Mouse (Mus musculus): ENCODE results near the gene Eif4a1. TPM values are rescaled to one million over a fixed set of nuclear protein-coding genes. Genes with fewer than 3 reads are reported as not detected.
A peak's percentile ranks its signal among the peaks of the same experiment; 100 is the strongest.

The Eif4a1 gene
- polyA plus RNA-seq, 1 experiment from 2014 or later: 203 TPM

DNA sequence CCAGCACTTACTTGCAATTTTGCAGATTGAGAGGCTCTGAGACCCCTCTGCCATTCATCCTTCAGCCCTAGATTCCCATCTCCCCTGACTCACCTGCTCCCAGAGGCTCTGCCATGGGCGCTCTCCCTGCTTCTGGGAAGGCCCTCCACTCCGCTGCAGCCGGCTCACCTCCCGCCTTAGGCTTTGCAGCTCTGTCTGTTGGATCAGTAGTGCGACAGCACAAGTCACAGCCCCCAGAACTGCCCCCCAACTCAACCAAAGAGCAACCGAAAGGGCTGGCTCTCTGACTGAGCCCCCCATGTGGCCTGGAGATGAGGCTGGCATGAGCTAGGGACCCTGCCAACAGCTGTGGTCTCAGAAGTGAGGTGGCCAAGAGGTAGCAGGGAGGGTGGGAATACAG is 12.7 kb upstream of the Eif4a1 start:
- TF ChIP-seq CTCF (IDR thresholded peaks at IDR 0.05; ENCODE audit: low read depth) (no peak), EP300 (IDR thresholded peaks at IDR 0.05; ENCODE audit: low read depth) (no peak)
- Histone ChIP-seq H3K9me3 (ENCODE audit: low read length) (no peaks in the 10 kb centered on the region), H3K27ac (ENCODE audit: low read depth) (peak overlapping the region; percentile 82), H3K27me3 (ENCODE audit: insufficient read depth, low read length) (no peaks in the 10 kb centered on the region), H3K4me2 (ENCODE audit: low read depth, low read length) (peak overlapping the region; percentile 50; the same call in 1 of the 2 replicates), H3K9ac (replicated peaks) (peak overlapping the region; percentile 34; the same call in 1 of the 2 replicates), H3K4me3 (ENCODE audit: low read depth, low read length) (no peak overlapping the region), H3K36me3 (replicated peaks; ENCODE audit: insufficient read depth, low read length) (no peaks in the 10 kb centered on the region), H3K4me1 (ENCODE audit: insufficient read depth) (peaks cover 40% of the 10 kb centered on the region)
- DNase-seq: no peak
- ATAC-seq: no peak
- 80% methylated on average over 6 of the region's 6 CpGs for WGBS (ENCODE audit: insufficient replicate concordance)

DNA sequence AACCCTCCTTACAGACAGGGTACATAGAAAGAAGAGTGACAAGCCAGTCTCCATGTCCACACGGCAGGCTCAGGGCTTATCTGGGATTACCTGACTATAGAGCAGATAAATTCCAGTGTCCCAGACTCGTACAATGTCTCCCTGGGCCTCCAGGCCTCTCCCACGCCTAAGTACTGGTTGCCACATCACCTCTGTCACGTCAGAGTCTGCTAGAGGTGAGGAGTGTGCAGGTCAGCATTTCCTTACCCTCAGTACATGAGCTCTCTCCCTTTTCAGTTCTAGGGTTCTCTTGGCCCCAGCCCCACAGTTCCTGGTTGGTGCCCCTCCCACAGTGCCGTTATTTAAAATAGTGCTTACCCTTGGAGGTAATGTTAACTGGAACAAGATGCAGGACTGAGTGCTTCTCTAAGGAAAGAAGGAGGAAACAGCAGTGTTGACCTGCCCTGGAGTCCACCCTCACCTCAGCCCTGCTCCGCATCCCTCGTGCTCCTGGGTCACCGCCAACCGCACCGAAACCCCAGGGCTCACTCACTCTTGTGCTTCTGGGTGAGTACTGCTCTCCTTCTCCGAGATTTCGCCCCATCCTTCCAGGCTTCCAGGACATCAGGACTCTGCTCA is 12.0 kb upstream of the Eif4a1 start:
- Histone ChIP-seq H3K27ac (ENCODE audit: low read depth) (peak overlapping the region; percentile 22; the same call in 1 of the 2 replicates), H3K9ac (replicated peaks) (peak overlapping the region; percentile 26; the same call in 1 of the 2 replicates)
- no peak for ATAC-seq

DNA sequence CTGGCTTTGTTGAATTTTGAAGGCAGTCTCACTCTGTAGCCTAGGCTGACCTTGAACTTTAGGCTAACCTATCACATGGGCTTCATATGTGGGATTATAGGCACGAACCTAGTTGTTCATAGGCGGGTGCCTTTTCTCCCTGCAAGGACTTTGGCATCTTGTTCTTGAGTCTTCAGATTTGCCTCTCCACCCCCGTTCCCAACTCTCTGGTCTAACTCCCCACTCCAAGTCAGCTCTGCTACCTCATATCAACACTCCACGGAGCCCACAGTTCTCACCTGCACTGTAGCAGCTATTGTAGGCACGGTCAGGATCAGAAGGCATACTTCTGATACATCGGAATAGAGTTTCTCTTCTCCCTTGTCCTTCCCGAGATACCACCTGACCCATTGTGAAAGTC is 11.4 kb upstream of the Eif4a1 start:
- no peak overlapping the region for H3K4me2 ChIP-seq (ENCODE audit: low read depth, low read length)
- WGBS (ENCODE audit: insufficient replicate concordance): 71% methylated on average over 7 of the region's 7 CpGs
- no peaks in the 10 kb centered on the region for H3K9me3 ChIP-seq (ENCODE audit: low read length)
- ATAC-seq: no peak
- no peak overlapping the region for H3K27ac ChIP-seq (ENCODE audit: low read depth)
- no peaks in the 10 kb centered on the region for H3K36me3 ChIP-seq (replicated peaks; ENCODE audit: insufficient read depth, low read length)
- TF ChIP-seq CTCF (IDR thresholded peaks at IDR 0.05; ENCODE audit: low read depth) (no peak), EP300 (IDR thresholded peaks at IDR 0.05; ENCODE audit: low read depth) (no peak)
- H3K27me3 ChIP-seq (ENCODE audit: insufficient read depth, low read length): no peaks in the 10 kb centered on the region
- peaks cover 40% of the 10 kb centered on the region for H3K4me1 ChIP-seq (ENCODE audit: insufficient read depth)
- DNase-seq: no peak
- H3K9ac ChIP-seq (replicated peaks): no peak overlapping the region
- H3K4me3 ChIP-seq (ENCODE audit: low read depth, low read length): no peak overlapping the region

More for the DNA sequence above, 12.0 kb upstream of the Eif4a1 start:
- TF ChIP-seq EP300 (IDR thresholded peaks at IDR 0.05; ENCODE audit: low read depth) (no peak), CTCF (IDR thresholded peaks at IDR 0.05; ENCODE audit: low read depth) (no peak)
- H3K4me2 ChIP-seq (ENCODE audit: low read depth, low read length): no peak overlapping the region
- no peaks in the 10 kb centered on the region for H3K9me3 ChIP-seq (ENCODE audit: low read length)
- no peak for DNase-seq
- 76% methylated on average over 12 of the region's 12 CpGs for WGBS (ENCODE audit: insufficient replicate concordance)
- H3K4me1 ChIP-seq (ENCODE audit: insufficient read depth): peaks cover 40% of the 10 kb centered on the region
- H3K27me3 ChIP-seq (ENCODE audit: insufficient read depth, low read length): no peaks in the 10 kb centered on the region
- H3K4me3 ChIP-seq (ENCODE audit: low read depth, low read length): no peak overlapping the region
- H3K36me3 ChIP-seq (replicated peaks; ENCODE audit: insufficient read depth, low read length): no peaks in the 10 kb centered on the region

DNA sequence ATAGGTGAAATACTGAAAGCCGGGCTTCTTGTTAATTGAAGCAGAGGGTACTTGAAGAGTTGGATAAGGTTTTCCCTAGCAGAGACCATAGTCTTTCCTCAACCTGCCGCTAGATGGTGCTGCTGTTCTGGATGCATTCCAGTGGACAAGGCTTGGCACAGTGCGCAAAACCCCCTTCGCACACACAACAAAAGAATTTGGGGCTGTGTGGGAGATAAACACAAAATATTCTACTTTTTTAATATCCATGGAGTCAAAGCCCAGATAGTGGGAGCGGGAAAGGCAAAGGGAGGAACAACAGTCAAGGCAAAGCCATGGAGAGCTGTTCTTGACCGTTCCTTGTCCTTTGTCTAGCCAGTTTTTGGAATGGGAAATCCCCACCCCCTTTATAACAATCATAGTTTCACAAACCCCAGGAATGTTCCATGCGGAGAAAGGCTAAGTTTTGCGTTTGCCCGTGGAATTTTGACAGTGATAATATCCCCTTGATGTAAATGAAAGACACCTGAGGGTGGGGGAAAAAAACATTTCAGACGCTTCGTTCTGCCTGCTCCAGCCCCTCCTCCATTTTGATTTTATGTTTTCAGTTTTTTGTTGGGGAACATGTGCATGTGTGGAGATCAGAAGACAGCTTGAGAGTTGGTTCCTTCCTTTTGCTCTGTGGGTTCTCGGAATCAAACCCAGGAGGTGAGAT is 10.8 kb upstream of the Eif4a1 start:
- Histone ChIP-seq H3K36me3 (replicated peaks; ENCODE audit: insufficient read depth, low read length) (peaks cover 4% of the 10 kb centered on the region; the same call in 1 of the 2 replicates), H3K27ac (ENCODE audit: low read depth) (no peak overlapping the region; the same call in 1 of the 2 replicates), H3K4me2 (ENCODE audit: low read depth, low read length) (peak overlapping the region; percentile 99; the same call in 1 of the 2 replicates), H3K9ac (replicated peaks) (no peak overlapping the region), H3K4me3 (ENCODE audit: low read depth, low read length) (no peak overlapping the region), H3K4me1 (ENCODE audit: insufficient read depth) (peaks cover 40% of the 10 kb centered on the region), H3K9me3 (ENCODE audit: low read length) (no peaks in the 10 kb centered on the region), H3K27me3 (ENCODE audit: insufficient read depth, low read length) (no peaks in the 10 kb centered on the region)
- ATAC-seq (no peak), DNase-seq (peak; percentile 90)
- TF ChIP-seq EP300 (IDR thresholded peaks at IDR 0.05; ENCODE audit: low read depth): no peak
- TF ChIP-seq CTCF (IDR thresholded peaks at IDR 0.05; ENCODE audit: low read depth): peak; percentile 97
- WGBS (ENCODE audit: insufficient replicate concordance): 28% methylated on average over 12 of the region's 12 CpGs

DNA sequence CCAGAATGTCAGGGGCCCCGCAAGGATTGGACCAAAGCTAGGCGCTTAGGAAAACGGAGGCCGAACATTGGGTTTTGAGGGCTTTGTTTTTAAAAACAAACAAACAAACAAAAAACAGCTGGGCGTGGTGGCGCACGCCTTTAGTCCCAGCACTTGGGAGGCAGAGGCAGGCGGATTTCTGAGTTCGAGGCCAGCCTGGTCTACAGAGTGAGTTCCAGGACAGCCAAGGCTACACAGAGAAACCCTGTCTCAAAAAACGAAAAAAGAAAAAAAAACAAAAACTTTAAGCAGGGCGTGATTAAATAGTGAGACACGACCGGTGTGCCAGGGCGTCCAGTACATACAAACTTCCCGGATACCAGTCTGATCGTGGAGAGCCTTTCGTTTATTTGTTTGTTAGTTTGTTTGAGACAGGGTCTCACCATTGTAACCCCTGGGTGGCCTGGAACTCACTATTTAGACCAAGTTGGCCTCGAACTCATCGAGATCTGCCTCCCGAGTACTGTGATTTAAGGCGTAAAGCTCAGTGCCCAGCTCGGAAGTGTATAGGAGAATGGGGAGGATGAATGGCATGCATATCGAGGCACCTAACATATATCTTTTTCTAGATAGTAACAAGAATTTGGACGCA is 10.1 kb upstream of the Eif4a1 start:
- Histone ChIP-seq H3K9ac (replicated peaks) (peak overlapping the region; percentile 88), H3K4me2 (ENCODE audit: low read depth, low read length) (peak overlapping the region; percentile 99), H3K9me3 (ENCODE audit: low read length) (no peaks in the 10 kb centered on the region), H3K36me3 (replicated peaks; ENCODE audit: insufficient read depth, low read length) (peaks cover 8% of the 10 kb centered on the region; the same call in 1 of the 2 replicates), H3K27ac (ENCODE audit: low read depth) (peak overlapping the region; percentile 91), H3K27me3 (ENCODE audit: insufficient read depth, low read length) (no peaks in the 10 kb centered on the region), H3K4me3 (ENCODE audit: low read depth, low read length) (peak overlapping the region; percentile 92), H3K4me1 (ENCODE audit: insufficient read depth) (peaks cover 40% of the 10 kb centered on the region)
- TF ChIP-seq EP300 (IDR thresholded peaks at IDR 0.05; ENCODE audit: low read depth) (0 out of 2 replicates have a peak, but pooled peaks have one; percentile 11), CTCF (IDR thresholded peaks at IDR 0.05; ENCODE audit: low read depth) (no peak)
- DNase-seq (no peak), ATAC-seq (peak; percentile 13)
- WGBS (ENCODE audit: insufficient replicate concordance): 22% methylated on average over 24 of the region's 24 CpGs
